In the genomic region with DNA sequence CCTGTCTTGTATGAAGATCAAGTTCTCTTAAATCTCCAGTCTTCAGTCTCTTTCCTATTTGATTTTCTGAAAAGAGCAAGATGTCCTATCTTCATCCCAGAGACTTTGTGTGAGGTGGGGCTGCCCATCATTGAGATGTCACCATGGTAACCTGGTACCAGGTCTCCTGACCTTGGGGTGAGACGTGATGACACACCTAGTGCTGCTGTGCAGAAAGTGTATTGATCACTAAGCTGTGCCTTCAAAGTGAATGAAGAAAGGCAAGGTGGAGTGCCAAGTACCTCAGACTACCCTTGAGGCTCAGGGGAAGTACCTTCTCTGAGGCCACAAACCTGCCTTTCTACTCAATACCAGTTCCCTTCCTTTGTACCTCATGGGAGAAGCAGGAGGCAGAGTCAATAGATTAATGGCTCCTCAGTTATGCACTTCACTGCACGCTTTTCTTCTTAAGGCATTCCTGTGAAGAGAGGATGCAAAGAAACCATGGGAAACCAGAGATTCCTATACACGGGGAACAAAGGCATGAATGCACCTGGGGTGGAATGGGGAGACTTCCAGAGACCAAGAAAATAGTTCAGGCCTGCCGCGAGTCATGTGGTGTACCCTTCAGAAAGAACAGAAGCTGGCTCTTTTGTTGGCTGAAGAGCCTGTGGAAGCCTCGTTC, we compare ENCODE assay signal across 11 mouse cellular contexts.
"Had no signal": no experiment of that assay in that cellular context is flagged by ENCODE, and none has a peak within 500 bp of the region (broad histone marks: within the 10 kb centered on the region; RNA-seq: fewer than 3 reads in every experiment).

No protein-coding gene starts in this region.

- H3K4me2 ChIP-seq: kidney, embryonic 15.5 days; limb, embryonic 13.5 days; midbrain, embryonic 15.5 days; neural tube, embryonic 12.5 days had no signal

- H3K9ac ChIP-seq: kidney, embryonic 15.5 days; limb, embryonic 13.5 days; liver, embryonic 14.5 days; midbrain, embryonic 15.5 days; neural tube, embryonic 12.5 days had no signal

- H3K4me1 ChIP-seq: limb, embryonic 13.5 days; midbrain, embryonic 15.5 days; neural tube, embryonic 12.5 days had no signal

- H3K4me3 ChIP-seq: kidney, embryonic 15.5 days; limb, embryonic 13.5 days; midbrain, embryonic 10.5 days; midbrain, embryonic 15.5 days; neural tube, embryonic 12.5 days had no signal

- ATAC-seq: midbrain, embryonic 15.5 days had no signal

- H3K9me3 ChIP-seq: kidney, embryonic 15.5 days; limb, embryonic 13.5 days; midbrain, embryonic 10.5 days; midbrain, embryonic 15.5 days; neural tube, embryonic 12.5 days had no signal

- H3K36me3 ChIP-seq: midbrain, embryonic 15.5 days had no signal

- DNase-seq: kidney, postnatal 14 days; left cerebral cortex, postnatal 4 days; lung, adult 18-20 months; spleen, adult 18-20 months; thymus, postnatal 36 days had no signal

- H3K27ac ChIP-seq: kidney, embryonic 15.5 days; limb, embryonic 13.5 days; liver, embryonic 14.5 days; midbrain, embryonic 10.5 days; midbrain, embryonic 15.5 days; neural tube, embryonic 12.5 days had no signal

- H3K27me3 ChIP-seq: kidney, embryonic 15.5 days; limb, embryonic 13.5 days; midbrain, embryonic 15.5 days; neural tube, embryonic 12.5 days had no signal
